Comparison of ENCODE assay signal across 12 mouse cellular contexts in genomic region chr5:37901861-37902291, GRCm38 (mm10).
A peak's percentile ranks its signal among the peaks of the same experiment; 100 is the strongest.
DNase-seq lines count a peak whose midpoint lies in the region; ATAC-seq and TF ChIP-seq lines count a peak whose summit lies in the region.
"Had no signal": no experiment of that assay in that cellular context is flagged by ENCODE, and none has a peak within 500 bp of the region (broad histone marks: within the 10 kb centered on the region; RNA-seq: fewer than 3 reads in every experiment).

No protein-coding gene starts in this region.

- no peak for TF ChIP-seq CTCF in heart, adult 2 months (IDR thresholded peaks at IDR 0.05)

- H3K4me1 ChIP-seq in heart, embryonic 14.5 days (ENCODE audit: control insufficient read depth in 2 of 2, insufficient read depth in 2 of 2, low read length in 2 of 2): peaks cover 0 to 7% of the 10 kb centered on the region in 2 experiments; a peak in 2 of 4 replicates
- H3K4me1 ChIP-seq in heart, adult 2 months (ENCODE audit: control insufficient read depth, insufficient read depth, low read length): no peaks in the 10 kb centered on the region
- H3K4me1 ChIP-seq in embryonic facial prominence, embryonic 14.5 days (ENCODE audit: control insufficient read depth, insufficient read depth, low read length): peaks cover 12% of the 10 kb centered on the region; the same call in 1 of the 2 replicates
- H3K4me1 ChIP-seq in limb, embryonic 11.5 days (ENCODE audit: control insufficient read depth, insufficient read depth, low read length): peaks cover 26% of the 10 kb centered on the region
- H3K4me1 ChIP-seq: liver, embryonic 13.5 days had no signal

- no peak for TF ChIP-seq POLR2A in heart, adult 2 months (IDR thresholded peaks at IDR 0.05; ENCODE audit: insufficient read depth, low read depth, low read length)

- no peaks in the 10 kb centered on the region for H3K79me2 ChIP-seq in heart, adult 2 months (replicated peaks; ENCODE audit: control insufficient read depth, insufficient read depth, low read length)

- no peak for TF ChIP-seq EP300 in heart, adult 2 months (IDR thresholded peaks at IDR 0.05; ENCODE audit: insufficient read depth, low read depth, low read length)

- H3K27me3 ChIP-seq in heart, embryonic 14.5 days (ENCODE audit: control insufficient read depth, insufficient read depth, low read length): peaks cover 65% of the 10 kb centered on the region
- H3K27me3 ChIP-seq in heart, adult 2 months (ENCODE audit: control insufficient read depth, insufficient read depth, low read length): peaks cover 8% of the 10 kb centered on the region
- H3K27me3 ChIP-seq in embryonic facial prominence, embryonic 14.5 days (replicated peaks; ENCODE audit: control insufficient read depth, insufficient read depth, low read length): peaks cover 44% of the 10 kb centered on the region
- peaks cover 40% of the 10 kb centered on the region for H3K27me3 ChIP-seq in limb, embryonic 11.5 days (ENCODE audit: control insufficient read depth, insufficient read depth, low read length)

- H3K36me3 ChIP-seq in heart, embryonic 14.5 days (ENCODE audit: control insufficient read depth, insufficient read depth, low read length): no peaks in the 10 kb centered on the region
- no peaks in the 10 kb centered on the region for H3K36me3 ChIP-seq in heart, adult 2 months (ENCODE audit: control insufficient read depth, insufficient read depth, low read length)
- no peaks in the 10 kb centered on the region for H3K36me3 ChIP-seq in embryonic facial prominence, embryonic 14.5 days (ENCODE audit: control insufficient read depth, insufficient read depth, low read length)
- no peaks in the 10 kb centered on the region for H3K36me3 ChIP-seq in limb, embryonic 11.5 days (ENCODE audit: control insufficient read depth, insufficient read depth, low read length)
- H3K36me3 ChIP-seq: liver, embryonic 13.5 days had no signal

- H3K9ac ChIP-seq in heart, embryonic 14.5 days (ENCODE audit: low read length): peak overlapping the region; percentile 8; the same call in 1 of the 2 replicates
- H3K9ac ChIP-seq in heart, adult 2 months (ENCODE audit: low read depth, low read length): no peak overlapping the region
- H3K9ac ChIP-seq in embryonic facial prominence, embryonic 14.5 days (ENCODE audit: low read depth, low read length): peak overlapping the region; percentile 36; the same call in 1 of the 2 replicates
- no peak overlapping the region for H3K9ac ChIP-seq in limb, embryonic 11.5 days (ENCODE audit: low read length)
- H3K9ac ChIP-seq: liver, embryonic 13.5 days had no signal

- no peak for DNase-seq in heart, adult 2 months
- DNase-seq in MN1 (ENCODE audit: low spot score): peak; percentile 14
- DNase-seq in embryonic facial prominence, embryonic 14.5 days (ENCODE audit: low spot score): peak; percentile 82
- DNase-seq in limb, embryonic 11.5 days (ENCODE audit: low spot score): peak; percentile 61
- no peak for DNase-seq in urinary bladder, adult 2 months (ENCODE audit: low spot score)
- DNase-seq in cerebellum, postnatal 14 days: no peak
- DNase-seq in adrenal gland, postnatal 25 days: no peak
- DNase-seq: adrenal gland, adult 8-10 months; cerebellum, adult 9-11 months; liver, embryonic 13.5 days had no signal

- H3K4me2 ChIP-seq in heart, embryonic 14.5 days (ENCODE audit: low read length): peak overlapping the region; percentile 48
- H3K4me2 ChIP-seq in embryonic facial prominence, embryonic 14.5 days (ENCODE audit: low read depth, low read length): peak overlapping the region; percentile 54
- H3K4me2 ChIP-seq in limb, embryonic 11.5 days (ENCODE audit: low read depth, severe bottlenecking): peak overlapping the region; percentile 10
- H3K4me2 ChIP-seq: liver, embryonic 13.5 days had no signal

- WGBS in heart, embryonic 14.5 days: 3% methylated on average over 16 of the region's 16 CpGs
- WGBS in heart, adult 2 months: 5% methylated on average over 16 of the region's 16 CpGs
- under 1% methylated on average over 16 of the region's 16 CpGs for WGBS in embryonic facial prominence, embryonic 14.5 days
- WGBS in limb, embryonic 11.5 days: under 1% methylated on average over 16 of the region's 16 CpGs

- no peak overlapping the region for H3K27ac ChIP-seq in heart, embryonic 14.5 days (replicated peaks in 1 of 2; ENCODE audit: control insufficient read depth in 1 of 2, insufficient read depth in 1 of 2, low read depth in 2 of 2, low read length in 2 of 2)
- no peak overlapping the region for H3K27ac ChIP-seq in heart, adult 2 months
- H3K27ac ChIP-seq in embryonic facial prominence, embryonic 14.5 days (replicated peaks; ENCODE audit: low read depth, low read length): no peak overlapping the region
- no peak overlapping the region for H3K27ac ChIP-seq in limb, embryonic 11.5 days (replicated peaks; ENCODE audit: low read depth, low read length)
- H3K27ac ChIP-seq: liver, embryonic 13.5 days had no signal

- ATAC-seq in heart, embryonic 14.5 days (ENCODE audit: insufficient number of reproducible peaks, insufficient read depth, low FRiP score, low read depth): no peak
- peak; percentile 44; the same call in 1 of the 2 replicates for ATAC-seq in embryonic facial prominence, embryonic 14.5 days (ENCODE audit: low read depth)
- no peak for ATAC-seq in limb, embryonic 11.5 days (ENCODE audit: insufficient number of reproducible peaks, low FRiP score, low TSS enrichment, low read depth)

- intact Hi-C loops in heart, adult 2 months (cut with DNase I): loop anchor here (10.0 kb wide), 1 partner anchor 293 kb away; no protein-coding TSS in a partner anchor

- H3K4me3 ChIP-seq in heart, embryonic 14.5 days (ENCODE audit: control insufficient read depth in 1 of 2, insufficient read depth in 1 of 2, low read depth in 1 of 2, low read length in 2 of 2): peak overlapping the region in 1 of 2 experiments; percentile 18; a peak in 2 of 4 replicates
- no peak overlapping the region for H3K4me3 ChIP-seq in heart, adult 2 months
- peak overlapping the region; percentile 18 for H3K4me3 ChIP-seq in embryonic facial prominence, embryonic 14.5 days (ENCODE audit: low read depth, low read length)
- no peak overlapping the region for H3K4me3 ChIP-seq in limb, embryonic 11.5 days (ENCODE audit: low read depth, low read length)
- H3K4me3 ChIP-seq: liver, embryonic 13.5 days; myocyte had no signal

- no peaks in the 10 kb centered on the region for H3K9me3 ChIP-seq in heart, embryonic 14.5 days (ENCODE audit: control insufficient read depth, low read length)
- H3K9me3 ChIP-seq in embryonic facial prominence, embryonic 14.5 days (ENCODE audit: control insufficient read depth, low read length): no peaks in the 10 kb centered on the region
- no peaks in the 10 kb centered on the region for H3K9me3 ChIP-seq in limb, embryonic 11.5 days (ENCODE audit: control insufficient read depth, low read length)
- H3K9me3 ChIP-seq: liver, embryonic 13.5 days had no signal

Comparison
In these comparisons a context has a peak if more than half of its experiments do, and no peak if none do; other contexts are left out.
1. H3K9ac ChIP-seq: peak in heart, embryonic 14.5 days (single experiment) and embryonic facial prominence, embryonic 14.5 days (single experiment); none in heart, adult 2 months (single experiment) and limb, embryonic 11.5 days (single experiment).
2. DNase-seq: peak in MN1 (single experiment), embryonic facial prominence, embryonic 14.5 days (single experiment) and limb, embryonic 11.5 days (single experiment); none in heart, adult 2 months (0 of 2), urinary bladder, adult 2 months (single experiment), cerebellum, postnatal 14 days (0 of 2) and adrenal gland, postnatal 25 days (single experiment).
3. Peak in every context shown above with its lines, with median percentiles within 50 percentile points of each other: H3K4me2 ChIP-seq.